Mouse (Mus musculus): ENCODE results near the gene Cnn3.

Cnn3 gene

DNA sequence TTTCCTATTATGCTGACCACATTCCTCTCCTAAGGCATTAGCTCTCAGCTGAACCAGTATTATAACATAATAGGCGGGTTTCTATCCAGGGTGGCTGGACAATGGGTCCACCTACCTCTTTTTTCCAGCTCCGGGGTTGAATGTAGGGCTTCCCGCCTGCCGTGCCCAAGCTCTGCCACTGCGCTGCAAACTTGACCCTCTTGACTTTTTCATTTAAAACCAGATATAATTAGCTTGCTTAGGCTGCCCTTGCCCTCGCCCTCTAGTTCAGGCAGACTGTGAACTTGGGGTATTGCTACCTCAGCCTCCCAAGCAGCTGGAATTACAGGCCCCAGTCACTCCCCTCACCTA lies 8.1 kb upstream of the Cnn3 start:
- in situ Hi-C loops (cut with MboI, MseI): loop anchor here in 1 of 2 experiments (10.0 kb wide), 1 partner anchor 1847 kb away; the partner anchor contains the start of gene Sec24d

DNA sequence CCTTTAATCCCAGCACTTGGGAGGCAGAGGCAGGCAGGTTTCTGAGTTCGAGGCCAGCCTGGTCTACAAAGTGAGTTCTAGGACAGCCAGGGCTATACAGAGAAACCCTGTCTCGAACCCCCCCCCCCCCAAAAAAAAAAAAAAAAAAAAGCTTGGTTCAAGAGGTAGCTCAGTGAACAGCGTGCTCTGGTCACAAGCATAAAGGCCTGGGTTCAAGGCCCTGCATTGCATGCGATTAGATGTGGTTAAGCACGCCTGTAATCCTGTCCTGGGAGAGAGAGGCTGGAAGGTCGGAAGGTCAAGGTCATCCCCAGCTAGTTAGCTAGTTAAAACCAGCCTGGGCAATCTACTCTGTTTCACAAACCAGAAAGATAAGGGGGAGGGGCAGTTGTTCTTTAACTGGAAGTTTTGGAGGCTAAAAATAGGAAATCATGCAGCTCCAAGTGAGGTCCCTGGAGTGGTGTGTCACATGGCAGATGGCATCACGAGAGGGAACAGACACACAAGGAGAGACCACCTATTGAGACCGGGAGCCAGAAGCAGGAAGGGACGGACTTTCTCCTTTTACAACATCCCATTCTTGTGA lies 7.4 kb upstream of the Cnn3 start:
- in situ Hi-C loops (cut with MboI, MseI): loop anchor here in 1 of 2 experiments (10.0 kb wide), 1 partner anchor 1846 kb away; the partner anchor contains the start of gene Sec24d

DNA sequence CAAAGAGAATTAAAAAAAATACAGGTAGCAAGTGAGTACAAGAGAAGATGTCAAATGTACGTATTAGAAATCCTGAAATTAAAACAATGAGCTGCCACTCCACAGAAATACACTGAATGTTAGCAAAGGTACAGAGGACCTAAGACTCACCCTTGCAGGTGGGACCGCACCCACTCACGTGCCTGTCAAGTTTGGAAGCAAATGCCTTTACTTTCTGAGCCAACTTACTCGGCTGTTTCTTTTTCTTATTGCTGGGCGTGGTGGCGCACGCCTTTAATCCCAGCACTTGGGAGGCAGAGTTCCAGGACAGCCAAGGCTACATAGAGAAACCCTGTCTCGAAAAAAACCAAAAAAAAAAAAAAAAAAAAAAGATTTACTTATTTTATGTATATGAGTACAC lies 3.9 kb upstream of the Cnn3 start:
- in situ Hi-C loops (cut with MboI, MseI): no loop called here

DNA sequence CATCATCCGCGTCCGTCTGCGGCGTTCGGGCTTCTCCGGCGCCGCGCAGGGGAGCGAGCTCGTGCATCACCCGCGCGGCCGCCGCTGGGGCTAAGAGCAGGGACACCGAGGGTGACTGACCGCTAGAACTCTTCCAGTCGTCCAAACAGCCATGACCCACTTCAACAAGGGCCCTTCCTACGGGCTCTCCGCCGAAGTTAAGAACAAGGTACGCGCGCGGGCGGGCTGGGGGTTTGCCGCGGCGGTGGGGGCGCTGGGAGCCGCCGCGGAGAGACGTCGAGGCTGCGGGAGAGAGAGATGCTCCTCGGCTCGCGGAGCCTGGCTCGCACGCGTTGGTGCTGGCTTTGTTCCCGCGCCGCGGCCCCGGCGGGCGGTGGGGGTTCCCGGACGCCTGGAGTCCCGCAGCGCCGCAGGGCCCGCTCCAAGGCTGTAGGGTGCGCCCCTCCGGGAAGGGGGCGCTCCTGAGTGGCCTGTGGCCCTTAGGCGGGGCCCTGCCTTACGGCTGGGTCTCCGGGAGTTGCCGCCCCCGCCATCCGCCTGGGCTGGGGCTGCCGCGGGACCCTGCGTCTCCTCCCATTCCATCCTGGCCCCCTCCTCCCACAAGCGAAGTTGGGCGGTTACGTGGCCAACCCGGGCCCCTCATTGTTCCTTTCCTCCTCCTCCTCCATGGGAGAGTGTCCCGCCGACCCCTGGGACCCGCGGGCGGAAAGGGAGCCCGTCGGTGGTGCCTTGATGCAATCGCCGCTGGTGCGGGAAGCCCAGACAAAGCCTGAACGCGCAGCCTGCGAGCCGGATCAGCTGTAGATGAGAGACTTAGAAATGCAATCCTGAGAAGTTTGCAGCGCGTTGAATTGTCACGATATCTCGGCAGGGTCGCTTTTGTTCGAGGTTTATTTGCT lies 573 bp downstream of the Cnn3 start:
- in situ Hi-C loops (cut with MboI, MseI): loop anchor here in 1 of 2 experiments (5.0 kb wide), 1 partner anchor 65 kb away; no protein-coding TSS in a partner anchor

DNA sequence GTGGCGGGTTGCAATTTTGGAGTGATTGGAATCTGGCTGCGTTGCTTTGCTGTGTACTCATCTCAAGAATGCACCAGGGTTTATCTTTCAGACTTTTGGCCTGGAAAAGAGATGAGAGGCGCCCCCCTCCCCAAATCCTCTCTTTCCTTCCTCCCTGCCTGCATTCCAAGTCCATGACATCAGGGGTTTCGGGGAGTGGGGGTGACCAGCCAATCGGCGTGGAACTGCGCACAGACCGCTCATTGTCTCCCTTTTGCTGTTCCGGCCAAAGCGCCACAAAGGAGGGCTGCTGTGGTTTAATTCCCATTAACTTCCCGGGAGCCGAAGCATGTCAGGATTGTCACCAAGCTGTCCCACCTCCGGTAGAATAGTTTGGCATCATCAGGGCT lies 1.2 kb downstream of the Cnn3 start:
- in situ Hi-C loops (cut with MboI, MseI): loop anchor here in 1 of 2 experiments (5.0 kb wide), 1 partner anchor 65 kb away; no protein-coding TSS in a partner anchor

DNA sequence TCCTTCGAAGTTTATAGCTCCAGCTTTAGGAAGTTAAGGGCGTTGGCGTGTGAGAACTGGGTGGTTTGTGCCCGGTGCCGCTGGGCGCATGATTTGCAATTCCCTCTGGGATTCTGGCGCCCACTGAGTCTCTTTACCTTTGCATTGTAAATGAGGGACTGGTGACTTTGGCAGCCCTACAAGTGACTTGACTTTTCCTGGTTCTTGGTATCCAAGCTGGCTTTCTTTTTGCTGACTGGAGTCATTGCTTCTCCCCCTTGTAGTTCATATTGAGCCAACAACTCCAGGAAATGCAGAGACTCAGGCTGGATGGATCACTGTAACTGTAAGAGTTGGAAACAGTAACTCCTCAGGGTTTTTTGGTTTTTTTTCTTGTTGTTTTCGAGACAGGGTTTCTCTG lies 1.9 kb downstream of the Cnn3 start:
- in situ Hi-C loops (cut with MboI, MseI): loop anchor here in 1 of 2 experiments (5.0 kb wide), 1 partner anchor 64 kb away; no protein-coding TSS in a partner anchor

DNA sequence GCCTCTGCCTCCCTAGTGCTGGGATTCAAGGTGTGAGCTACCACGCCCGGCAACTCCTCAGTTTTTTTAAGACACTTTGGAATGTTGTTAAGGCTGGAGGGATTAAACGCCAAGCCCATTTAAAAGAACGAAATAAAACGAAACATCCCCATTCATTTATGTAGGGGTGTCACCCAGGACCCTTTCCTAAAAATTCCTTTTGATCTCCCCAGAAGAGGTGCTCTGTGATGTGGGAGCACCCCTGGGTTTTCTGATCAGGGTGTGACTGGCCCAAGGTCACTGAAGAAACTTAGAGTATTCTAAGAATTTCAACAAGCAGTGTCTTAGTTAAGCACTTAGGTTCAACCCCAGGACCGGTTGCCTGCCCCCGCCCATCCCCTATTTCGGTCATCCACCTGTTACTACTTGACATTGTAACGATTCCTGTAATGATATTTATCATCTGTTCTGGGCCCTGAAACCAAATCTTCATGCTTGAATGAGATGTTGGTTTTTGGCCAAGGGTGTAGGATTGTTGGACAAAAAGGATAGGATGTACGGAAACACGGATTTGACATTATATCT lies 2.5 kb downstream of the Cnn3 start:
- in situ Hi-C loops (cut with MboI, MseI): loop anchor here in 1 of 2 experiments (5.0 kb wide), 1 partner anchor 64 kb away; no protein-coding TSS in a partner anchor

DNA sequence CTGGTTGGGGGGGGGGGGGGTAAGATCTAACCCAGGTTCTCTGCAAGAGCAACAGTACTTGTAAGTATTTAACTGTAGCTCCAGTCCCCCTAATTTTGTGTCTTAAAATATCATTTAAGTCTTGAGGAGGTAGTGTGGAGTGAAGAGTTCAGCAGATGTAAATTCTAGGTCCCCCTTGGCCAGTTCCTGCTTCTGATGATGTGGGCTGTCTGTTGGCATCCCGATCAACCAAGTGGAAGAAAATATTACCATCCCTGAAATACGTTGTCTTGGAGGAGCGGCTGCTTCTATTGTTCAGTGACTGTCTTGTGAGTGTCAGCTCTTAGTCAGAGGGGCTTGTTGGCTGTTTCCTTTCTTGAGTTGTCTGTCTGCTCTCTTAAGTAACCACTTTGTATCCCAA lies 3.2 kb downstream of the Cnn3 start:
- in situ Hi-C loops (cut with MboI, MseI): loop anchor here in 1 of 2 experiments (5.0 kb wide), 1 partner anchor 63 kb away; no protein-coding TSS in a partner anchor

DNA sequence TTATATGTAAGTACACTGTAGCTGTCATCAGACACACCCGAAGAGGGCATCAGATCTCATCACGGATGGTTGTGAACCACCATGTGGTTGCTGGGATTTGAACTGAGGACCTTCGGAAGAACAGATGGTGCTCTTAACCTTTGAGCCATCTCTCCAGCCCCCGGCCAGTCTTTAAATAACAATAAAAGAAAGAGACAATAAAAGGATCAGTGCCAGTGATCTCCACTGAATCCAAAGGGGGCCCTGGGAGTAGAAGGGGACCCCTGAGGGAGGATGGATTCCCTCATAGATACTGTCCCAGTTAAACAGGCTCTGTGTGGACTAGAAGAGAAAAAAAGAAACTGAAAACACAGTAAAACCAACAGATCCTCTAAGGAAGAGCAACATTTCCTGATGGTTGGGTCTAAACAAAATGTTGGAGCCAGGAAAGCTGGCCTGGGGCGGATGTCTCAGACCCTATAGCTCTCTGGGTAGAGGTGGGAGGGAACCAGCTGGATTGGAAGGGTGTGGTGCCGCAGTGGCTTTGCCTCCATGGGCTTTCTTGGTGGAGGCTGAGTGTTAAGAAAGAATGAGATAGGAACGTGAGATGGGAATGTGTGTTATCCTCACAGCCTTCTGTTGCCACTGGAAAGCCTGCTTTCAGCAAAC lies 4.1 kb downstream of the Cnn3 start:
- in situ Hi-C loops (cut with MboI, MseI): loop anchor here in 1 of 2 experiments (5.0 kb wide), 1 partner anchor 72 kb away; no protein-coding TSS in a partner anchor

DNA sequence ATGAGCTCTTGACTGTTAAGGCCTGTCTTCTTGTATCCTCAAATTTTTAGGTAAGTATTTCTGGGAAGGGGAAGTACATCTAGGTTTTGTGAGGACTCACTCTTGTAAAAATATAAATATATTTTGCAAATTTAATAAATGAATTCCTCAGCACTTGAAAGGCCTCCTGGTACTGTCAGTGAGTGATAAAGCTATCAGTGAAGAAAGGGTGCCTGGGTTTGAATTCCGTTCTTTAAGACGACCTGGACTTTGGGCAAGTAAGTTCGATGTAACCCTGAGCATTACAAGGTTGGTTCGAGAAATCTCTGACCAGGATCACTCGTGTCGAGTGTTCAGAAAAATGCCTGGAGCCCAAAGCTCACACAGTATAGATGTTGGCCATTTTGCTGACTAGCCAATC lies 7.1 kb downstream of the Cnn3 start:
- in situ Hi-C loops (cut with MboI, MseI): loop anchor here in 1 of 2 experiments (5.0 kb wide), 1 partner anchor 69 kb away; no protein-coding TSS in a partner anchor

DNA sequence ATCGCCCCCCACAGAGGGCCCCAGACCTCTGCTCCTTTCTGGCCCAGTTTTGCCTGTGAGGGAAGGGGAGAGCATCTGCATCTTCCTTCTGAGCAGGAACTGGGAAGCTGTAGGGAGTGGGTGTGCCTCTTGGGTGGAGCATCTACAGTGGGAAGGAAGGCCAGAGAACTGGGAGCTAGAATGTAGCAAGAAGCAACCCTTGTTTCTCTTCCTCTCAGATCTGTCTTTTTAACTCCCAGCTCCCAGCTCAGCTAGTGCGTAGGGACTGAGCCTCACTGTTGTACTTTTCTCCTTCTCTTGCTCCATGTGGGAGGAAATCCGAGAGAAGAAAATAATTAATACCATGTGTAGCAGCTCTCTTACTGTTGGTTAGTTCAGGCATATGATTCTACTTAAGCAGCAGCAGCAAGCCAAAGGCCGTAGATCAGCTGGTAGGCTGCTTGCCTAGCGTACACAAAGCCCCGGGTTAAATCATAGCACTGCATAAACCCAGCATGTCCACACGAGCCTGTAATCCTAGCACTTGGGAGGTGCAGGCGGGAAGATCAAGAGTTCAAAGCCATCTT lies 7.8 kb downstream of the Cnn3 start:
- in situ Hi-C loops (cut with MboI, MseI): loop anchor here in 1 of 2 experiments (5.0 kb wide), 1 partner anchor 68 kb away; no protein-coding TSS in a partner anchor

DNA sequence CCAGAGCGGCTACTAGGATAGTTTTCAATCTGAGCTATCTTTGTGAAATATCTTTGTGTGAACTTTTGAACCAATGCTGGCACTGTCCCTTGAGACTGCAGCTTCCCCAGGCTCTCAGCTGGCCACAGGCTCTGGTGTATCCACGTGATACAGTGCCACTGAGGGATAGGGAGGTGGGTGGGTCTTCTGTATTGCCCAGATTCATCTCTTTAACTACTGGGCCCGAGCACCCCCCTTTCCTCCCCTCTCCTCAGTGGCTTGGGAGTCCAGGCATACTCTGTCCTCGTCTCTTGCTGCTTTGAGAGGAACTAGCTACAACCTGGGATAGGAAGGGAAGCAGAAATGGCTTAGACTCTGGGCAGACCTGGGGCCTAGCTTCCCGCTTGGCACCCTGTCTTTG lies 9.0 kb downstream of the Cnn3 start:
- in situ Hi-C loops (cut with MboI, MseI): no loop called here

DNA sequence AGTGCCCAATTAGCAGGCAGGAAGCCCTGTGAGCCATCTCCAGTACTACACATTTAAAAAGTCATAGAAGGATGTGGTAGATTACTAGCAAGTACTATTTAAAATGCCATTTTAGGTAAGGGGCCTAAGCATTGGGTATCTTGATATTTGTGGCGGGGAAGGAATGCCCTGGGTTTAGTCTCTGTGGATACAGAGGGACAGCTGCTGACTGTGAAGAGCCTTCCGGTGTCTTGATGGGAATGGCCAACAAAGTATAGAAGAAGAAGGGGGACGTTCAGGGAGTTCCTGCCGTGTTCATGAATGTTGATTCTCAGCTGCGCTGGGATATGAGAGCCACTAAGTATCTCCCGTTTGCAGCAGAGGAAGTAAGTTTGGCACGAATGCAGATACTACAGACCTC lies 10.8 kb downstream of the Cnn3 start:
- in situ Hi-C loops (cut with MboI, MseI): no loop called here

DNA sequence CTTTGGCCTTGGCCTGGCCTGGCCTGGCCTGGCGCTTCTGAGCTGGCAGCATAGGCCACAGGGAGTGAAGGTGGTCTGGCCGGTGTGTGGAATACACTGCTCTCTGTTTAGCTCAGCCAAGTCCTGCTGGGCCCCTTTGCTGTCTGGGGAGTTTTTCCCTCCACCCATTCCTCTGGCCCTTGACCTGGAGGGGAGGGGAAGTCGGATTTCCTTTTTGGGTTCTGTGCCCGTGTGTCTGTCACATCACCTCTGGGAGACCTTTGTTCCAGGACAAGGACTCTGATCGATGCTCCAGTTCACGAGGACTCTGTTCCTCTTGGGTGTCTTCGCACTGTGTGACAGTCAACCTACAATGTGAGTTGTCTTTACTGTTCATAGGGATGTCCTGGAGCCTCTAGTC lies 11.7 kb downstream of the Cnn3 start:
- in situ Hi-C loops (cut with MboI, MseI): no loop called here

DNA sequence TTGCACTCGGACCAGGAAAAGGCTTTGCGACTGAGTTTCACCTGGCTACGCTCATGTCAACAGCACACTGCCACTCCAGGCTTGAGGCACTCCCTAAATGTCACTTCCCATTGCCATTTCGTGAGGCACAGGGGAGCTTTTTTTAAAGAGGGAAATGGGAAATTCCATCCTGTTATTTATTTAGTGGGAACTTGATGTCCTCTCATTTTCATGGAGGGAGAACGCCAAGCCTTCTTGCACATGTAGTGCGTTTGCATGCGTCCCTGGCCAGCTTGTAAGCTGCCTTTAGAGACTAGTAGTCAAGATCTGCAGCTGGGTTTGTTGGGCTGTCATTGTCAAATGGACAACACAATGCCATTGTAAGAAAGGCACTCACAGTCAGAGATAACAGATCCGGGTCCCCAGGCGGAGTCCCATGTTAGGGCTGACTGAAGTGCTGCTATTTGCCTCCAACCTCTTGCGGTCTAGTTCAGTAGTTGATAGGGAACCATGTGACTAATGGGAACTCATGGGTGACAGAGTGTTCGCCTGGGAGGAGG lies 13.4 kb downstream of the Cnn3 start:
- in situ Hi-C loops (cut with MboI, MseI): no loop called here

DNA sequence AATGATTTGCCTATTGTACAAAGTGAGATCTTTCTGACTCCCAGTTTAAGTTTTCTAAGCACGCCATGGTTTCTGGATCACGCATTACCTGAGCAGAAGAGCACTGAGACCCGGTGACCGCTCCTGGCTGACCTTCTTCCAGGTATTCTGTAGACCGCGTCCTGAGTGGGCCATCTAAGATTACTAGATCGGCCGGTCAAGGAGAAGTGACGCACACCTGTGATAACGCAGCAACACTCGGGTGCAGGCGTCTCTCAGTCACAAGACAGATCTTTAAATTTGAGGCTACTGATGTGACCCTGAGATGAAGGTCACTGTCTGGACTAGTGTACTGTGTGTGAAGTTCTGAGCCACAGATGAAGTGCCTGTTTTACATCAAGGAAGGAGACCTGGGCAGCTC lies 15.2 kb downstream of the Cnn3 start:
- in situ Hi-C loops (cut with MboI, MseI): no loop called here

DNA sequence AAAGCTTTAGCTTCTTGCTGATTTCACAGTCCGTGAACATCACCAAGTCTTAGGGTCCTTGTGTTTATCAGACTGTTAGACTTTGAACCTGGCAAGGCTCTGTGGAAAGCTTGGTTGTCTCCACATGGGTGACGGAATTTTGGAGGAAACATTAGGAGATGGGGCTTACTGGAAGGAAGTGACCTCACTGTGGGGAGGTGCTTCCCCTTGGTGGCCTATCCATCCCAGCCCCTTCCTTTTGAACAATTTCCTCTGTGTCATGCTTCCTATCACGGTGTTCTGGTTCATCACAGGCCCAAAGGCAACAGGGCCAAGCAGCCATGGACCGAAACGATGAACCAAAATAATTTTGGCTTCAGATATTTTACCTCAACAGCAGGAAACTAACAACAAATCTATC lies 16.0 kb downstream of the Cnn3 start:
- in situ Hi-C loops (cut with MboI, MseI): no loop called here

DNA sequence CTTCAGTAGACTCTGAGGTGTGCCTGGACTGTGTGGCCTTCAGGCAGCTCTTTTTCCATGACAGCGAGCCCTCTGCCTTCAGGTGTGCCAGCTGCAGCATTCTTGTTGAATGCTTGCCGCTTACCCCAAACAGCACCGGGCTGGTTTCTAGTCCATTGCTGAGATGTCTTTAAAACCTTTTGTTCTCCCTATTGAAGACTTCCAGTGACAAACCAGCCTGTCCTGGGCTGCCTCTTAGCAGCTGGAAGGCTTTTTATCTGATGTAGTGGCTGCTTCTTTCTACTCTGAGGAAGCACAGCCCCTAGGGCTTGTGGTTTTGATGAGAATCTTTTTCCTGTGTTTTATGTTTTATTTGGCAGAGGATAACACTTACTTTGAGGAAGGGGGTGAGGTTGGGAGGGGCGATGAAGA lies 17.6 kb downstream of the Cnn3 start:
- in situ Hi-C loops (cut with MboI, MseI): no loop called here

DNA sequence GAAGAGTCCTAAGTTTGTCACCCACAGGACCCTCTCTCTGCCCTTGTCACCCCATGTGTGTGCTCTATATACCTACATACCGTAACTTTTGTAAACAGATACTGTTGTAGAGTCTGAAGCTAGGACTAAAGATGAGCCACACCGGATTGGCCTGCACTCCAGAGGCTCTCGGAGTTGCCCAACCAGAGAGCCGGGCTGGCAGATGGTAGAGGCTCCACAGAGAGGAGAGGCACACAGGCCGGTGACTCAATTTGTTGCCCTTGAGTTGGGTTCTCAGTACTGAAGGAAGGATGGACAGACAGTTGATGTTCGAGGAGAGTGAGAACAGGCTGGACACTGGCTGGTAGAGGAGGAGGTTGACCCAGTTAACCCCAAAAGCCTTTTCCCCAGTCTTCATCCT lies 18.1 kb downstream of the Cnn3 start:
- in situ Hi-C loops (cut with MboI, MseI): no loop called here

DNA sequence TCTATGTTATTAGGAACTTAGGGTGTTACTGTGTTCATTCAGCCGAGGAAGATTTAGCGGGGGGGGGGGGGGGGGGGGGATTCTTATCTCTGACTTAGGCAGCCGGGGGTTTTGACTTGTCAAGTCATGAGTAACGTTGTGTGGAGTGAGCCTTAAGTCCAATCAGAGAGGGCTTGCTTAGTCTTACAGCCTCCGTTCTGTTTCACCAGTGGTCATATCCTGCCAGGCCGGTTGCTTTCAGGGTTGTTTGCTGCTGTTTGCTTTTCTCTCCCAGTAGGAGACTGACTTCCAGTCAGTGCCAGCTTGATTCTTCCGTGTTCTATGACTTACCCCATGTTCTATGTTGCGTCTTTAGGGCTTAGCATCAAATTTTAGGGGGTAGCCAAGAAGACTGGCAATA lies 20.2 kb downstream of the Cnn3 start:
- in situ Hi-C loops (cut with MboI, MseI): loop anchor here in 1 of 2 experiments (5.0 kb wide), 1 partner anchor 36 kb away; no protein-coding TSS in a partner anchor

DNA sequence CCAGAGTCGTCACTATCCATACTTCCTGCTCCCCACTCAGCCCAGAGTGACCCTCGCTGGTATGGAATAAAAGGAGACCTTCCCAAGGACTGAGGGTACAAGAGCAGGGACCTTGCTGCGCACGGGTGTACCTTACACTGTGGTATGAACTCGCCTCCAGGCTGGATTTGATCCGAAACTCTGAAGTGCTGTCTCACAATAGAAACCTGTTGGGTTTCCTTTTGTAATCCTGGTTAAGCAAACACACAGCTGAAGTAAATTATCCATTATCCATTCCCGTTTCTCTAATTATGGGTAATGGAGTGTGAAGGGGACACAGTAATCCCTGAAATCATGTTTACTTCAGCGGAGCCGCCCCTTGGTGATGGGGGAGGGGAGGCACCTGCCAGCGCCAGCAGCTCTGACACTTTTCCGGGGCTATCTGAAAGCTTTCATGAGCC lies 21.8 kb downstream of the Cnn3 start:
- in situ Hi-C loops (cut with MboI, MseI): loop anchor here in 1 of 2 experiments (5.0 kb wide), 1 partner anchor 34 kb away; no protein-coding TSS in a partner anchor
